Mouse (Mus musculus) WW6 (cell line): Measurements from ENCODE around the gene Olfr1101.

Experiments
- DNase-seq: peaks from one replicate; pipeline ENCODE4 v3.0.0-alpha.2; 2013; ENCODE audit warnings: low read depth, low spot score

Olfr1101 gene

GRCm38 (mm10) chr2:86991121-86991520 is at the start of gene Olfr1101:
Olfr1101 (minus strand) TSS chr2:86991221.
- no peak for DNase-seq

GRCm38 (mm10) chr2:87036431-87036830 is 45.4 kb upstream of the Olfr1101 start, which contains the start of gene Olfr1105:
Olfr1105 (minus strand) TSS chr2:87036531.
- DNase-seq: no peak

- no peak for DNase-seq
Observed at GRCm38 (mm10) chr2:87026980-87027379, 36.0 kb upstream of the Olfr1101 start, which contains the start of gene Olfr1104. Olfr1104 (minus strand) TSS chr2:87027080.

GRCm38 (mm10) chr2:86998098-86998497 is 7.1 kb upstream of the Olfr1101 start, which contains the start of gene Olfr1102:
Olfr1102 (plus strand) TSS chr2:86998398.
- no peak for DNase-seq

DNA sequence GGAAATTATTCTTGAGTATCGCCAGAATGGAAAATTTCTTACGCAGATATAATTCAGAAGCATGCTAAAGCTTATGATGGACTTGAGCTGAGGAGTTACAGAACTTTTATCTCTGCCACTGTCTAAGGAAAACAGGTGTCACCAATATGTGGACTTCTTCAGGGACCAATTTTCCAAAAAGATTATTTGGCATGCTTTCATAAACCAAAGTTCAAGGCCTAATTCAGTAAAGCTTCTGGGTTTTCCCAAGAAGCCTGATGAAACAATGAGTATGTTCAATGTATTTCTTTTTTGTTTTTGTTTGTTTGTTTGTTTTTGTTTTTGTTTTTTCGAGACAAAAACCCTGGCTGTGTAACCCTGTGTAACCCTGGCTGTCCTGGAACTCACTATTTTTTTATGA is 11.2 kb downstream of the Olfr1101 start, which contains the start of gene Olfr1100:
Gene Olfr1100 (minus strand): TSS at position 101 of the 400 bp plus-strand sequence.
- DNase-seq: no peak

DNA sequence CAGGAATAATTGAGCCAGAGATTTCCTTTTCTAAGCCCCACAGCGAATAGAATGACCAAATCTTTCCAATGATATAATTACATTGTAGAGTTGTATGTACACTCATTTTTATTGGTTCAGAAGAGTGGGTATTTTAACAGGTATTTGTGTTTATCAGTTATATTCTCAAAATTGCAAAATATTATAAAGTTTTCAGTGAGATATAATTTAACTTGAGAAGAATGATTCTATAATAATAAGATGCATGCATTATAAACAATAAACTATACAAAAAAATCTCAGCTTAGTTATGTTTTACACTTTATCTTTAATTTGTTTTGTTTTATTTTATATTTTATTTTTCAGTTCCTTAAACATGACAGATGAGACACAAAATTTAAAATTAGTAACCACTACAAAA is 30.4 kb downstream of the Olfr1101 start, which contains the start of gene Olfr1099:
Gene Olfr1099 (minus strand): TSS at position 101 of the 400 bp plus-strand sequence.
- no peak for DNase-seq
